Mouse (Mus musculus) heart, embryonic 14.5 days (tissue): ENCODE results near the gene Yjefn3. TPM values are rescaled to one million over a fixed set of nuclear protein-coding genes. Genes with fewer than 3 reads are reported as not detected.
A peak's percentile ranks its signal among the peaks of the same experiment; 100 is the strongest.

ENCODE experiments used
- ATAC-seq: fragments of 200-750 bp; cut with Nextera tagmentation; 2 replicates; pipeline ENCODE4 v1.8.0; 2017; ENCODE audit warnings: low read depth, moderate TSS enrichment; ENCODE audit not compliant: insufficient number of reproducible peaks, insufficient read depth, low FRiP score
- H3K27ac ChIP-seq, 2 experiments: fragments of 200-500 bp in 1 of 2; fragments of 300-500 bp in 1 of 2; sonication (generic) in 1 of 2; replicated peaks in 1 of 2; 2 replicates each; pipeline ENCODE4 v1.5.1; 2012 to 2014; ENCODE audit warnings: low read depth in 2 of 2, low read length in 2 of 2, control low read depth in 1 of 2, mild to moderate bottlenecking in 1 of 2, mixed read lengths in 1 of 2; ENCODE audit not compliant: control insufficient read depth in 1 of 2, insufficient read depth in 1 of 2
- H3K27me3 ChIP-seq: fragments of 300-500 bp; sonication (generic); 2 replicates; pipeline ENCODE4 v1.6.1; 2014; ENCODE audit warnings: mild to moderate bottlenecking, low read length, control low read depth; ENCODE audit not compliant: control insufficient read depth, insufficient read depth
- H3K36me3 ChIP-seq: fragments of 300-500 bp; sonication (generic); 2 replicates; pipeline ENCODE4 v1.6.1; 2014; ENCODE audit warnings: mild to moderate bottlenecking, control low read depth, low read length, mixed read lengths; ENCODE audit not compliant: control insufficient read depth, insufficient read depth
- H3K4me1 ChIP-seq, 2 experiments: fragments of 200-500 bp in 1 of 2; fragments of 300-500 bp in 1 of 2; sonication (generic) in 1 of 2; 2 replicates each; pipeline ENCODE4 v1.6.1; 2012 to 2014; ENCODE audit warnings: low read length in 2 of 2, control low read depth in 1 of 2, mixed read lengths in 1 of 2; ENCODE audit not compliant: control insufficient read depth in 2 of 2, insufficient read depth in 2 of 2
- H3K4me2 ChIP-seq: fragments of 300-500 bp; sonication (generic); 2 replicates; pipeline ENCODE4 v1.6.1; 2014; ENCODE audit warnings: mild to moderate bottlenecking, low read length
- H3K4me3 ChIP-seq, 2 experiments: fragments of 200-500 bp in 1 of 2; fragments of 300-500 bp in 1 of 2; sonication (generic) in 1 of 2; 2 replicates each; pipeline ENCODE4 v1.5.1; 2012 to 2014; ENCODE audit warnings: low read length in 2 of 2, mild to moderate bottlenecking in 2 of 2, control low read depth in 1 of 2, low read depth in 1 of 2, moderate library complexity in 1 of 2; ENCODE audit not compliant: control insufficient read depth in 1 of 2, insufficient read depth in 1 of 2
- H3K9ac ChIP-seq: fragments of 300-500 bp; sonication (generic); 2 replicates; pipeline ENCODE4 v1.6.1; 2014; ENCODE audit warnings: mild to moderate bottlenecking, low read length
- H3K9me3 ChIP-seq: fragments of 300-500 bp; sonication (generic); 2 replicates; pipeline ENCODE4 v1.6.1; 2016; ENCODE audit warnings: low read length, control low read depth; ENCODE audit not compliant: control insufficient read depth
- WGBS: fragments of 180-500 bp; shearing (Covaris S2); extraction: QIAGEN DNeasy Blood & Tissue Kit; methylation state at CpG from one replicate; pipeline ENCODE4 v1.1.7; 2014; 5-methylcytosine and 5-hydroxymethylcytosine counted together
- polyA plus RNA-seq: library from polyadenylated mRNA; unstranded; fragments of >200 nt; fragmentation: Nextera tagmentation; extraction: Ambion mirVana; gene quantifications from 2 replicates; pipeline ENCODE4 v1.2.1, GENCODE M21; 2014

Yjefn3 gene
- polyA plus RNA-seq, 1 experiment from 2014 or later, result 8.4 TPM

- peak; percentile 90 for ATAC-seq
- peaks cover 45 to 60% of the 10 kb centered on the region in 2 experiments for H3K4me1 ChIP-seq
- H3K36me3 ChIP-seq, result peaks cover 26% of the 10 kb centered on the region
- peak overlapping the region; percentile 50 for H3K9ac ChIP-seq
- WGBS, result 36% methylated on average over 7 of the region's 7 CpGs
- no peak overlapping the region for H3K4me3 ChIP-seq
- no peaks in the 10 kb centered on the region for H3K9me3 ChIP-seq
- peak overlapping the region; percentile 91 to 93 for H3K27ac ChIP-seq
- no peaks in the 10 kb centered on the region for H3K27me3 ChIP-seq
- H3K4me2 ChIP-seq, result peak overlapping the region; percentile 32; the same call in 1 of the 2 replicates
These were observed 33.7 kb upstream of the Yjefn3 start for GRCm38 (mm10) chr8:69936050-69936794.

- Histone ChIP-seq H3K4me3 (no peak overlapping the region), H3K4me2 (no peak overlapping the region), H3K27ac (peak overlapping the region; percentile 91 to 93), H3K9me3 (no peaks in the 10 kb centered on the region), H3K27me3 (no peaks in the 10 kb centered on the region), H3K36me3 (peaks cover 27% of the 10 kb centered on the region), H3K9ac (no peak overlapping the region), H3K4me1 (peaks cover 44 to 57% of the 10 kb centered on the region in 2 experiments)
- no peak for ATAC-seq
- WGBS, result 89% methylated on average over 3 of the region's 3 CpGs
These were observed 32.9 kb upstream of the Yjefn3 start for GRCm38 (mm10) chr8:69935431-69935830.

- 59% methylated on average over 5 of the region's 5 CpGs for WGBS
- no peak overlapping the region for H3K4me3 ChIP-seq
- peaks cover 36 to 48% of the 10 kb centered on the region in 2 experiments for H3K4me1 ChIP-seq
- ATAC-seq, result no peak
- H3K9me3 ChIP-seq, result no peaks in the 10 kb centered on the region
- H3K27me3 ChIP-seq, result no peaks in the 10 kb centered on the region
- H3K27ac ChIP-seq, result peak overlapping the region in 1 of 2 experiments; percentile 93; a peak in 1 of 4 replicates
- peaks cover 25% of the 10 kb centered on the region for H3K36me3 ChIP-seq
- no peak overlapping the region for H3K9ac ChIP-seq
- no peak overlapping the region for H3K4me2 ChIP-seq
These were observed 32.1 kb upstream of the Yjefn3 start for GRCm38 (mm10) chr8:69934582-69934981.

- Histone ChIP-seq H3K9ac (no peak overlapping the region), H3K4me2 (no peak overlapping the region), H3K36me3 (peaks cover 25% of the 10 kb centered on the region), H3K4me3 (no peak overlapping the region), H3K27ac (no peak overlapping the region), H3K27me3 (no peaks in the 10 kb centered on the region), H3K9me3 (no peaks in the 10 kb centered on the region), H3K4me1 (peaks cover 30 to 42% of the 10 kb centered on the region in 2 experiments)
- ATAC-seq, result no peak
- 60% methylated on average over 2 of the region's 2 CpGs for WGBS
These were observed 31.3 kb upstream of the Yjefn3 start for GRCm38 (mm10) chr8:69933811-69934210.

GRCm38 (mm10) chr8:69926901-69927300, 24.4 kb upstream of the Yjefn3 start:
- Histone ChIP-seq H3K4me1 (peaks cover 6 to 9% of the 10 kb centered on the region in 2 experiments), H3K27me3 (no peaks in the 10 kb centered on the region), H3K27ac (no peak overlapping the region), H3K4me2 (no peak overlapping the region), H3K36me3 (peaks cover 23% of the 10 kb centered on the region), H3K9me3 (no peaks in the 10 kb centered on the region), H3K4me3 (no peak overlapping the region), H3K9ac (no peak overlapping the region)
- no peak for ATAC-seq

GRCm38 (mm10) chr8:69923986-69924385, 21.5 kb upstream of the Yjefn3 start:
- H3K4me3 ChIP-seq, result no peak overlapping the region
- peaks cover 21% of the 10 kb centered on the region for H3K36me3 ChIP-seq
- H3K9ac ChIP-seq, result no peak overlapping the region
- no peaks in the 10 kb centered on the region for H3K9me3 ChIP-seq
- no peak overlapping the region for H3K4me2 ChIP-seq
- no peak for ATAC-seq
- no peaks in the 10 kb centered on the region for H3K27me3 ChIP-seq
- 23% methylated on average over 1 of the region's 1 CpGs for WGBS
- no peak overlapping the region for H3K27ac ChIP-seq
- H3K4me1 ChIP-seq, result peaks cover 19 to 32% of the 10 kb centered on the region in 2 experiments

GRCm38 (mm10) chr8:69921141-69921540, 18.6 kb upstream of the Yjefn3 start:
- 85% methylated on average over 2 of the region's 2 CpGs for WGBS
- ATAC-seq, result no peak
- no peak overlapping the region for H3K27ac ChIP-seq
- no peaks in the 10 kb centered on the region for H3K27me3 ChIP-seq
- no peak overlapping the region for H3K9ac ChIP-seq
- H3K36me3 ChIP-seq, result peaks cover 21% of the 10 kb centered on the region
- no peak overlapping the region for H3K4me2 ChIP-seq
- H3K9me3 ChIP-seq, result no peaks in the 10 kb centered on the region
- H3K4me3 ChIP-seq, result no peak overlapping the region
- peaks cover 22 to 38% of the 10 kb centered on the region in 2 experiments for H3K4me1 ChIP-seq
